Mouse (Mus musculus) midbrain, embryonic 10.5 days (tissue): ENCODE measurements around the gene Wfdc6b. TPM values are rescaled to one million over a fixed set of nuclear protein-coding genes. Genes with fewer than 3 reads are reported as not detected.

ENCODE experiments used
- DNase-seq: peaks from one replicate; pipeline ENCODE4 v3.0.0-alpha.2; 2017; ENCODE audit warnings: low spot score
- H3K27ac ChIP-seq: fragments of 300-500 bp; sonication (generic); replicated peaks from 2 replicates; pipeline ENCODE4 v1.5.1; 2016; ENCODE audit warnings: mild to moderate bottlenecking
- H3K27me3 ChIP-seq: fragments of 300-500 bp; sonication (generic); 2 replicates; pipeline ENCODE4 v1.6.1; 2016; ENCODE audit warnings: low read depth, mild to moderate bottlenecking; ENCODE audit not compliant: poor library complexity, severe bottlenecking
- H3K36me3 ChIP-seq: fragments of 300-500 bp; sonication (generic); 2 replicates; pipeline ENCODE4 v1.6.1; 2016; ENCODE audit warnings: mild to moderate bottlenecking, moderate library complexity
- H3K4me1 ChIP-seq: fragments of 300-500 bp; sonication (generic); 2 replicates; pipeline ENCODE4 v1.6.1; 2016
- H3K4me3 ChIP-seq: fragments of 300-500 bp; sonication (generic); 2 replicates; pipeline ENCODE4 v1.5.1; 2016; ENCODE audit warnings: mild to moderate bottlenecking, moderate library complexity
- H3K9me3 ChIP-seq: fragments of 300-500 bp; sonication (generic); replicated peaks from 2 replicates; pipeline ENCODE4 v1.6.1; 2016; ENCODE audit warnings: mild to moderate bottlenecking
- WGBS: fragments of 180-500 bp; shearing (Covaris S2); methylation state at CpG from one replicate; pipeline ENCODE4 v1.1.7; 2016; 5-methylcytosine and 5-hydroxymethylcytosine counted together
- polyA plus RNA-seq: library from polyadenylated mRNA; unstranded; fragments of >200 nt; fragmentation: Nextera tagmentation; extraction: Ambion mirVana; gene quantifications from 2 replicates; pipeline ENCODE4 v1.2.1, GENCODE M21; 2016

Wfdc6b gene
- polyA plus RNA-seq, 1 experiment from 2014 or later, result not detected

DNA sequence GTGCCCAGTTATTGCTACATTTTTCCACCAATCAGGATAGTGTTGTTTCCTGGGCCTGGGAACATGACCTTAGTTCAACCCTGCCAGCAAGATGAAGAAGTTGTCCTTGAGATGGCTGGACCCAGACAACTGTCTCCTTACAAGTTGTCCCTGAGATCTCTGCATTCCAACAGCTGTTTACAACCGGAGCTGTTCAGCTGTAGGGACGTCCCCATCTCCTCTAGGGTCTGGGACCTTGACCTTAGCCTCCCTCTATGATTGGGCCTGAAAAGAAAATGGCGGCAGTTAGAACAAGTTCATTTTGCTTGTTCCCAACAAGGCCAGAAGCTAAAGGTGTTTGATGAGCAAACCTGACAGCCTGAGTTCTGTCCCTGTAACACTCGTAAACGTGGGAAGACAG, 5.7 kb downstream of the Wfdc6b start:
- no peak for DNase-seq
- Histone ChIP-seq H3K27ac (no peak overlapping the region), H3K4me3 (no peak overlapping the region), H3K36me3 (no peaks in the 10 kb centered on the region), H3K27me3 (no peaks in the 10 kb centered on the region), H3K4me1 (peaks cover 6% of the 10 kb centered on the region; the same call in 1 of the 2 replicates), H3K9me3 (no peaks in the 10 kb centered on the region)
- 83% methylated on average over 5 of the region's 5 CpGs for WGBS

GRCm38 (mm10) chr2:164621775-164622174, 8.5 kb downstream of the Wfdc6b start:
- Histone ChIP-seq H3K27ac (no peak overlapping the region), H3K27me3 (no peaks in the 10 kb centered on the region), H3K9me3 (no peaks in the 10 kb centered on the region), H3K4me1 (peaks cover 6% of the 10 kb centered on the region; the same call in 1 of the 2 replicates), H3K4me3 (no peak overlapping the region), H3K36me3 (no peaks in the 10 kb centered on the region)
- WGBS, result 88% methylated on average over 4 of the region's 4 CpGs
- no peak for DNase-seq

DNA sequence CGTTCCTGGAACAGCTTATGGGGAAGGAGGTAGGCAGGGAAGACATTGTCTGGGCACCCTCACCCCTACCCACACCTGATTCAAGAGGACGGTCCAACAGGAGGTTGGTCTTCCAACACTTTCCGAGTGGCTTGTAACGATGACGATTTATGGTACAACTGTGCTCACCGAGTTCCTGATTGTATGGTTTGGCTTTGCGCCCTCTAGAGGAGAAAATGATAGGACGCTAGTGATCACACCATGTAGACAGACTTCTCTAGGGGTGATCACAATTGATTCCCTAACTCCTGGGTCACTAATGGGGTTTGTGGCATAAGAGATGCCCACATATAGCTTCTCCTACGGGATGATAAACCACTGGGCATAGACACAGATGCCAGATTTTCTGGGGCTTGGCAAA, 21.9 kb downstream of the Wfdc6b start:
- no peaks in the 10 kb centered on the region for H3K9me3 ChIP-seq
- DNase-seq, result no peak
- WGBS, result 76% methylated on average over 9 of the region's 9 CpGs
- H3K4me3 ChIP-seq, result no peak overlapping the region
- no peaks in the 10 kb centered on the region for H3K4me1 ChIP-seq
- H3K36me3 ChIP-seq, result no peaks in the 10 kb centered on the region
- H3K27me3 ChIP-seq, result no peaks in the 10 kb centered on the region
- no peak overlapping the region for H3K27ac ChIP-seq

GRCm38 (mm10) chr2:164638696-164639095, 25.4 kb downstream of the Wfdc6b start, which contains the start of gene Wfdc16:
TSS of gene Wfdc16 (minus strand) at chr2:164638796.
- no peaks in the 10 kb centered on the region for H3K4me1 ChIP-seq
- H3K27ac ChIP-seq, result no peak within 1 kb of the TSS
- no peaks in the 10 kb centered on the region for H3K9me3 ChIP-seq
- WGBS, result 91% methylated on average over 3 of the region's 3 CpGs
- no peaks in the 10 kb centered on the region for H3K27me3 ChIP-seq
- no peak within 1 kb of the TSS for H3K4me3 ChIP-seq
- DNase-seq, result no peak
- no peaks in the 10 kb centered on the region for H3K36me3 ChIP-seq

DNA sequence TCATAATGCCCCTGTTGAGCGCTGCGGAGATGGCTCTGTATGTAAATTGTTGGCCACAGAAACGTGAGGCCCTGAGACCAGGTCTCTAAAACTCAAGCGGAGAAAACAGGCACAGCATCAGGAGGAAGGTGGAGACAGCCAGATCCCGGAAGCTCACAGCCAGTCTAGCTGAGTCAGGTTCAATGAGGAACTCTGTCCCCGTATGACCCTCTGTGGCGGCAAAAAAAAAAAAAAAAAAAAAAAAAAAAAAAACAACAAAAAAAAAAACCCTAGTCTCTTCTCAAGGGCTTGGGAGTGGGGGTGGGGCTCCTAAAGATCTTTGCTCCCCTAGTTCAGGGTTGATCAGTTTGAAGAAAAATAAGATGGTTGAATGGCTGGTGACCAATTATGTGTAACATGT, 27.8 kb downstream of the Wfdc6b start:
- 63% methylated on average over 7 of the region's 7 CpGs for WGBS
- Histone ChIP-seq H3K4me1 (no peaks in the 10 kb centered on the region), H3K36me3 (no peaks in the 10 kb centered on the region), H3K27me3 (no peaks in the 10 kb centered on the region), H3K9me3 (no peaks in the 10 kb centered on the region), H3K4me3 (no peak overlapping the region), H3K27ac (no peak overlapping the region)
- DNase-seq, result no peak

GRCm38 (mm10) chr2:164641881-164642673, 28.8 kb downstream of the Wfdc6b start:
- Histone ChIP-seq H3K36me3 (no peaks in the 10 kb centered on the region), H3K4me1 (no peaks in the 10 kb centered on the region), H3K9me3 (no peaks in the 10 kb centered on the region), H3K27ac (no peak overlapping the region), H3K4me3 (no peak overlapping the region), H3K27me3 (no peaks in the 10 kb centered on the region)
- WGBS, result 88% methylated on average over 13 of the region's 13 CpGs
- no peak for DNase-seq

GRCm38 (mm10) chr2:164655858-164656257, 42.5 kb downstream of the Wfdc6b start, which contains the start of gene Wfdc10:
TSS of gene Wfdc10 (plus strand) at chr2:164656046.
- DNase-seq, result peak; percentile 65
- no peaks in the 10 kb centered on the region for H3K9me3 ChIP-seq
- WGBS, result 22% methylated on average over 11 of the region's 11 CpGs
- no peaks in the 10 kb centered on the region for H3K27me3 ChIP-seq
- 0 out of 2 replicates have a peak, but pooled peaks cover 7% of the 10 kb centered on the region for H3K4me1 ChIP-seq
- no peak within 1 kb of the TSS for H3K27ac ChIP-seq
- H3K4me3 ChIP-seq, result no peak within 1 kb of the TSS
- H3K36me3 ChIP-seq, result no peaks in the 10 kb centered on the region

GRCm38 (mm10) chr2:164656483-164656882, 43.2 kb downstream of the Wfdc6b start, which contains the start of gene Wfdc9:
TSS of gene Wfdc9 (minus strand) at chr2:164656583.
- Histone ChIP-seq H3K27me3 (no peaks in the 10 kb centered on the region), H3K4me3 (no peak within 1 kb of the TSS), H3K9me3 (no peaks in the 10 kb centered on the region), H3K27ac (no peak within 1 kb of the TSS), H3K4me1 (0 out of 2 replicates have a peak, but pooled peaks cover 7% of the 10 kb centered on the region), H3K36me3 (no peaks in the 10 kb centered on the region)
- no peak for DNase-seq
- WGBS, result 86% methylated on average over 9 of the region's 9 CpGs

- 89% methylated on average over 7 of the region's 7 CpGs for WGBS
- Histone ChIP-seq H3K9me3 (peaks cover 5% of the 10 kb centered on the region; the same call in 1 of the 2 replicates), H3K4me1 (no peaks in the 10 kb centered on the region), H3K4me3 (no peak overlapping the region), H3K36me3 (no peaks in the 10 kb centered on the region), H3K27me3 (no peaks in the 10 kb centered on the region), H3K27ac (no peak overlapping the region)
- DNase-seq, result no peak
Measured at GRCm38 (mm10) chr2:164664851-164665250, 51.5 kb downstream of the Wfdc6b start.

Other genes starting within 250 kb of the Wfdc6b start
- 0.31 TPM in 1 of 2 replicates, not detected in the other for gene Slpi, start 224.4 kb upstream of the Wfdc6b start, polyA plus RNA-seq
- gene Rbpjl, start 210.4 kb upstream of the Wfdc6b start, polyA plus RNA-seq, result not detected in 2 replicates
- 0.21 TPM in 1 of 2 replicates, not detected in the other for gene Matn4, start 208.4 kb upstream of the Wfdc6b start, polyA plus RNA-seq
- gene Sdc4, start 169.6 kb upstream of the Wfdc6b start, polyA plus RNA-seq, result 16.1 and 17.4 TPM in 2 replicates
- 64.8 and 65.9 TPM in 2 replicates for gene Sys1, start 156.6 kb upstream of the Wfdc6b start, polyA plus RNA-seq
- 3.7 and 3.9 TPM in 2 replicates for gene Gm20458, start 152.6 kb upstream of the Wfdc6b start, polyA plus RNA-seq
- gene Trp53tg5, start 139.8 kb upstream of the Wfdc6b start, polyA plus RNA-seq, result not detected in 2 replicates
- 3.0 and 3.2 TPM in 2 replicates for gene Dbndd2, start 127.4 kb upstream of the Wfdc6b start, polyA plus RNA-seq
- gene Pigt, start 116.0 kb upstream of the Wfdc6b start, polyA plus RNA-seq, result 40.1 and 44.7 TPM in 2 replicates
- gene Wfdc2, start 51.1 kb upstream of the Wfdc6b start, polyA plus RNA-seq, result 23.1 and 28.3 TPM in 2 replicates
- gene Spint3, start 40.1 kb upstream of the Wfdc6b start, polyA plus RNA-seq, result not detected in 2 replicates
- gene Wfdc6a, start 28.1 kb upstream of the Wfdc6b start, polyA plus RNA-seq, result not detected in 2 replicates
- gene Eppin, start 19.9 kb upstream of the Wfdc6b start, polyA plus RNA-seq, result not detected in 2 replicates
- gene Wfdc8, start 104 bp downstream of the Wfdc6b start, polyA plus RNA-seq, result not detected in 2 replicates
- gene Wfdc16, start 25.3 kb downstream of the Wfdc6b start, polyA plus RNA-seq, result not detected in 2 replicates
- gene Wfdc10, start 42.5 kb downstream of the Wfdc6b start, polyA plus RNA-seq, result not detected in 2 replicates
- gene Wfdc9, start 43.1 kb downstream of the Wfdc6b start, polyA plus RNA-seq, result not detected in 2 replicates
- gene Wfdc11, start 60.6 kb downstream of the Wfdc6b start, polyA plus RNA-seq, result not detected in 2 replicates
- gene Wfdc13, start 71.6 kb downstream of the Wfdc6b start, polyA plus RNA-seq, result not detected in 2 replicates
- gene Spint4, start 85.0 kb downstream of the Wfdc6b start, polyA plus RNA-seq, result not detected in 2 replicates
- not detected in 2 replicates for gene Spint5, start 101.8 kb downstream of the Wfdc6b start, polyA plus RNA-seq
- gene Wfdc3, start 132.4 kb downstream of the Wfdc6b start, polyA plus RNA-seq, result 0.94 and 1.2 TPM in 2 replicates
- 80.1 and 80.2 TPM in 2 replicates for gene Dnttip1, start 132.5 kb downstream of the Wfdc6b start, polyA plus RNA-seq
- 575 and 639 TPM in 2 replicates for gene Ube2c, start 156.4 kb downstream of the Wfdc6b start, polyA plus RNA-seq
- not detected in 2 replicates for gene Tnnc2, start 166.4 kb downstream of the Wfdc6b start, polyA plus RNA-seq
- 12.0 and 12.3 TPM in 2 replicates for gene Snx21, start 172.3 kb downstream of the Wfdc6b start, polyA plus RNA-seq
- gene Acot8, start 191.4 kb downstream of the Wfdc6b start, polyA plus RNA-seq, result 14.9 and 15.3 TPM in 2 replicates
- gene Zswim3, start 191.6 kb downstream of the Wfdc6b start, polyA plus RNA-seq, result 9.7 and 11.6 TPM in 2 replicates
- 24.7 and 25.3 TPM in 2 replicates for gene Zswim1, start 209.2 kb downstream of the Wfdc6b start, polyA plus RNA-seq
- gene Spata25, start 215.0 kb downstream of the Wfdc6b start, polyA plus RNA-seq, result 0.17 TPM in 1 of 2 replicates, not detected in the other
- 85.7 and 98.2 TPM in 2 replicates for gene Ctsa, start 219.4 kb downstream of the Wfdc6b start, polyA plus RNA-seq
- 3.8 and 5.4 TPM in 2 replicates for gene Neurl2, start 219.9 kb downstream of the Wfdc6b start, polyA plus RNA-seq
- gene Pltp, start 244.2 kb downstream of the Wfdc6b start, polyA plus RNA-seq, result 67.9 and 86.2 TPM in 2 replicates